Mouse (Mus musculus) naive thymus-derived CD4-positive, alpha-beta T cell, adult 2 months (primary cell): ENCODE measurements around the gene Mvp.

ENCODE experiments used
- DNase-seq: peaks from one replicate; pipeline ENCODE4 v3.0.0-alpha.2; 2011; ENCODE audit warnings: low read depth

Mvp gene

GRCm38 (mm10) chr7:126949793-126950646 lies 64.4 kb downstream of the Mvp start, which contains the start of gene Sez6l2:
Sez6l2 (plus strand) TSS chr7:126950563.
- DNase-seq = peak; percentile 86

GRCm38 (mm10) chr7:126949403-126949792 lies 65.0 kb downstream of the Mvp start, which contains the start of gene Asphd1:
Asphd1 (minus strand) TSS chr7:126949582.
- DNase-seq = no peak

DNA sequence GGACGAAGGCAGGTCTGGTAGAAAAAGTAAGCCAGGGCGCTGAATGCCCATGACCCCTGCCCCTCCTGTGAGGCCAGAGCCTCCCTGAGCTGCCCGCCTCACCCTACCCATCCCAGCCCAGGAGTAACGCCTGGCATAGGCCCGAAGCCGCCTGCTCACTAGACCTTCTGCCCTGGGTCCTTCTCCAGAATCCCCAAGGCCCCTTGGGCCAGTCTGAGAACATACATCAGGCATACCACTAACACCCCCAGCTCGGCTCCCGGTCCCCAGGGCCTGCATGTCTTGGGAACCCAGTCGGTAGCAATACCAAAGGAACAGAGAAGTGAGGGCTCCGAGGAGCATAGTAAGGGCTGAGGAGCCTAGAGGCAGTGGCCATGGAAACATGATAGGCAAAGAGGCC lies 65.8 kb downstream of the Mvp start:
- no peak for DNase-seq

DNA sequence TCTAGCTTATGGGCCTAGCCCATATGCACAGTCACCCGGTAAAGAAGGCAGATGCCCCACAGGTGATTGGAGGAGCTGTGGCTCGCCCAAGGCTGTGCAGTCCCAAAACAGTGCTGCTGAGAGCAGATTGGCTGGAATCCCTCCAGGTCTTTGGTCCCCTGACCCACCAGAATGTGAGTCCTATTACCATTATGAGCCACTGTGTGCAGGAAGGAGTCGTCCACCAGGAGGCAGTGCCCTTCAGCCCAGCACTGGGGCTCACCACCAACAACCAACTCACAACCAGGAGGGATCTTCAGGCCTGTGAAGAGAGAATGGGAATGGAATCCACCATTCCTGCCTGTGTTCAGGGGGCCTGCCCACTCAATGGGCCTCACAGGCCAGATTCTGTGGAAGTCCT lies 67.9 kb downstream of the Mvp start:
- DNase-seq = peak; percentile 68

DNA sequence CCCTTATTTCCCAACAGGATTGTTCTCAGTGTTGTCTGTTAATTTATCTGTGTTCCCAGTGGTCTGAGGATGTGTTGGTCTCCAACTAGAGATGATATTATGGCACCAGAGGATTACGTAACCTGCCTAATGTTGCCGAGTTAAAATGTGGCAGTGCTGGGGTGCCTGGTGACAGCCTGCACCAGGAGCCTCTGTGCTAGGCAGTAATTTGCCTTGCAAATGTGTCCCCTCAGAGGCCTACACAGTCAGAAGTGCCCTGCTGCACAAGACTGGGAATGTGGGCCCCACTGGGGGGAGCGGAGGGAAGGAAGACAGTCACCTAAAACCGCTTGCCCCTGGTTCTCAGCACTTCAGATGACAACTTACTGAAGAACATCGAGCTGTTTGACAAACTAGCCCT lies 72.6 kb downstream of the Mvp start:
- no peak for DNase-seq

- DNase-seq = no peak
Observed at GRCm38 (mm10) chr7:126941171-126941570, 73.2 kb downstream of the Mvp start.
